Mouse (Mus musculus) telencephalon, adult 2 months (tissue): ENCODE data around the gene Gm14226.
"Not testable (repeated sequence)": the region's sequence is repeated elsewhere in the genome, so short reads cannot be mapped to it uniquely, and the experiment has no call there.

Experiments used
- DNase-seq: peaks from one replicate; pipeline ENCODE4 v3.0.0-alpha.2; 2011; ENCODE audit warnings: low read depth, low spot score

Gene Gm14226

DNA sequence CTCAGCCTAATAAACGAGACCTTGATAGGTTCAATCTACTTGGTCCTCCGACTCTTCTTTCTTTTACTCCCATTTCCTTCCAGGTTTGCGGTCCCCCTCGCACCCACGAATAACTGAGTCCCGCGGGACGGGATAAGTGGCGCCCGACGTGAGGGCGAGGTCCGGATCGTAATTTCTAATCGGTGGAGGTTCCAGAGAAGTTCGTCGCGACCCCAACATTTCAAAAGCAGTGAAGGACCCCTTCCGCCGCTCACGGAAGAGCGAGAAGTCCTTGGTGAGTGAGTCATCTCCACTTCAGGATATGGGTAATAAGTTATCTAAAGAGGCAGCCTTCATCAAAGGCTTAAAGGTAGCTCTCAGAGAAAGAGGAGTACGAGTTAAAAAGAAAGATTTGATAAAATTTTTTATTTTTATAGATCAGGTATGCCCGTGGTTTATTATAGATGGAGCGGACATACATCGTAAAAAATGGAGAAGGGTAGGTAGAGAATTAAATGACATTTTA, at the start of gene Gm14226:
Gm14226 (plus strand) TSS at position 16 of the 505 bp plus-strand sequence.
- DNase-seq: not testable (repeated sequence)

DNA sequence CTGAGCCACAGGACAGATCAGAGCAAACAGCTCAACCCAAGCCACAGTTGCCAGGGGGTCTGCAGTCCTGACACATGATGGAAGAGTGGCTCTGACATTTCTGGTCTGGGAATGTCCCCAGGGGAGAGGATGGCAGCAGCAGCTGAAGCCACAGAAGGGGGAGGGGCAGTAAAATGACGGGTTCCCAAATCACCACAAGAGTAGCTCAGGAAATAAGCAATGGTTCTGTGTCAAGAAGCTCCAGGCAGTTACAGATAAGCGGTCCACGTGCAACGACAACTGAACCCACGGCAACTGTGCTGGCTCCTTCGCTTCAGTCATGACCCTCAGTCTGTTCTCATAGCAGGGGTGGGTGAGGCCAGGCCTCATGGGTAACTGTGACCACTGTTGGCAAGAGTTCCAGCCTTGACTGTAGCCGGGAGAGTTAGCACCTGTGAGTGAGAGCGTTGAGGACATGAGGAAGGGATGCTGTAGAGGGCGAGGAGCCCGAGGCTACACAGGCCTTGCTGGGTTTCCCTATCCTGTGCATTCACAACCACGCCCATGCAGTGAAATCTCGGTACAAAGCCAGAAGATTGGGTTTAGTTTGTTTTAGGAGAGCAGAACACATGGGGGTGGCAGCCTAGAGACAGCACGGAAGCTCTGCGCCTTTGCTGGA, 48.2 kb upstream of the Gm14226 start:
- DNase-seq: not testable (repeated sequence)

DNA sequence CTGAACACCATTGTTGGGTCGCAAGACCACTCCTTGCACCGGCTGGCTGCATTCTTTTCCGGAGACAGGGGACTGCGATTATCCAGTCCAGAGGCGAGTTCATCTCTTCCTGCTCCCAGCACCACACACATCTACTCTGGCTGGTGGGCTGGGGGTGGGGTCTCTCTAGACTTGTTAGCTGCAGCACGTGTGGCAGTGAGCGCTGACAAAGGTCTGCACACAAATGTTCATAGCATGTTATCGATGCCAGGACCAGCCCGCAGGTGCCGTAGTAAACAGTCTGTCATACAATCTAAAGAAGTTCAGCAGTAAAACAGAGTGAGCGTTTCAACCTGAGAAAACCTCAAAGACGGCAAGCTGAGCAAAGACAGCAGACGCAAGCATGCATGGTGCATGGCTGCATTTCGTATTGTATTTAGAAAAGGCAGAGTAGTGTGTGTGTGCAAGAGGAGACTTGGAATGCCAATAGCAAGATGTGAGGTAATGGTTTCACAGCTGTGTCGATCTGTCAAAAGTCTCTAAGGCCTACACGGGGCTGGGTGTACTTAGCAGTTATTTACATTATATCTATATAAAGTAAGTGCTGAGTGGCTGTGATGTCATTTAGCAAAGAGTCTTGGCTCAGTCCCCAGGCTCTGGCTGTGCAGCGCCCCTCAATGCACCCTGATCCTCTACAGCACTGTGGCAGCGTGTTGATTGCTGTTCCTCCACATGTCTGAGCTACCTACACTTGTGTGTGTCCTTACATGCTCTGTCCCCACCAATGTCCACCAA, 46.0 kb upstream of the Gm14226 start:
- peak; percentile 8 for DNase-seq

DNA sequence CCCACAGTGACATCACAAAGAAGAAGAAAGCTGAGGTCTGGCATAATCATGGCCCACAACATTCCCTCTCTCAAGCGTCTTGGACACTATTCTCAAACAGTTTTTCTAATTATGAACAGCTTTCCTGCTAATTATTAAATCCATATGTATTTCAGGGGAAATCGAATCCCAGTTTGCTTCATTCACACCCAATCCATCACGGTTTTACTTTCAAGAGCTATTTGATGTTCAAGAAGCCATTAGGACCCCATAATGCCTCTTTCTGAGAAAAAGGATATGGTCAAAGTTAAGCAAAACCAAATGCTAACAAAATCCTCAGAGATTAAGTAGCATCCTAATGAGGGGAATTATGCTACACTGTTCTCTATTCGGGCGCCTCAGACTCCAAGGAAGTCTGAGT, 45.1 kb upstream of the Gm14226 start:
- DNase-seq: no peak

DNA sequence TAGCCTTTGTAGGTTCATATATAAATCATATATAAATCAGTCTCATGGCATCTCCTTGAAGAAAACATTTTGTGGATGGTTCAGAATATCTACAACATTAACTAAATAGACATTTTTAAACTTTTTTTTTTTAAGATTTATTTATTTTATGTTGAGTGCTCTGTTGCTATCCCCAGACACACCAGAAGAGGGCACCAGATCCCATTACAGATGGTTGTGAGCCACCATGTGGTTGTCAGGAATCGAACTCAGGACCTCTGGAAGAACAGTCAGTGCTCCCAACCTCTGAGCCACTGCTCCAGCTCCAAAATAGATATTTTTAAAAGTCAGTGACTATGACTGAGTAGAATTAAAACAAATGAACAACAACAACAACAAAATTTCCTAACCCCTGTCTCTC, 31.5 kb upstream of the Gm14226 start:
- DNase-seq: no peak

DNA sequence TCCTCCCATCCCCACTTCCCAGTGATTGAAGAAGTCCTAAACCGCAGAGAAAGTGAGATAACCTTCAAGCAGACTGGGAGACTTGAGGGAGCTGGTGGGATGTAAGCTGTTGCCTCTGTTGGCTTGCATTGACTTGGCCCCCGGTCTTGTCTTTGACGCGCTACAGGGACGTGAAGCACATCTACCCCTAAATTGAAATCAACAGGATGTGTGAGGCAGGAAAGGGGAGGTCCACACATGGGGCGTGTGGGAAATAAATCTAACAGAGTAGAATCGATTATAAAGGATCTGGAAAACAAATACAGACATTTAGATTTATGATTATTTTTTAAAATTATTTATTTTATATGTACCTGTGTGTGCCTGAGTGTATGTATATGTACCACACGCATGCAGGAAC, 26.7 kb upstream of the Gm14226 start:
- no peak for DNase-seq

DNA sequence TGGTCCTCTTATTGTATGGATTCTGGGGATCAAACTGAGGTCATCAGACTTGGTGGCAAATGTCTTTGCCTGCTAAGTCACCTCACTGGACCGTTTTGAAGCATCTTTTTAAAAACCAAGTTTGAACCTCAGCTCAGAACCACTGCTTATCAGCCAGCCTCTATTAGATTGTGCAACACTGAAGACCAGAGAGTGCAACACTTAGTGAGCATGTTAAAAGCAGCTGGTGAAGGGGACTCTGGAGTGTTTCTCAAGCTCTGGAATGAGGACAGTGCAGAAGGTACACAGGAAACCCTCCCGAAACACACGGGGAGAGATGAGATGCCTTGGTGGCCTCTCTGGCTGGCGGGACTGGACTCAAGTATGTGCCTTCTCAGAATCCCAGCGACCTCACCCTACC, 26.0 kb upstream of the Gm14226 start:
- DNase-seq: no peak

DNA sequence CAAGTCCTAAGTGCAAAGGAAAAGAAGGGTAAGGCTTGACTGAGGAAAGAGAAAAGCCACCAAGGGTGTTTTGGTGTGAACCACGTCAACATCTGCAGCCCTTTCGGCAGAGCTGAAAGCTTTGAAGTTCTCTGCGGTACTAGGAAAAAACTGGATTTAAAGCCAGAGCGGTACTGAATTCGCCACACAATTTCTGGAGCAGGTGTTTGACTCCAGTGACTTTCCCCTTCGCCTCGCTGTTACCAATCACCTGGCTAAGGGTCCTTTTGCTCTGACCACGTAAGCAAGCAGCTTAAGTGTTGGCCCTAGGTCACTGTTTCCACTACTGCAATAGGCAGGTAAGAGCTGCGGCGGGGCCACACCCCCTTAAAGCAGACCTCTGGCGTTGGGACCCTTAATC, 12.6 kb upstream of the Gm14226 start:
- DNase-seq: no peak

DNA sequence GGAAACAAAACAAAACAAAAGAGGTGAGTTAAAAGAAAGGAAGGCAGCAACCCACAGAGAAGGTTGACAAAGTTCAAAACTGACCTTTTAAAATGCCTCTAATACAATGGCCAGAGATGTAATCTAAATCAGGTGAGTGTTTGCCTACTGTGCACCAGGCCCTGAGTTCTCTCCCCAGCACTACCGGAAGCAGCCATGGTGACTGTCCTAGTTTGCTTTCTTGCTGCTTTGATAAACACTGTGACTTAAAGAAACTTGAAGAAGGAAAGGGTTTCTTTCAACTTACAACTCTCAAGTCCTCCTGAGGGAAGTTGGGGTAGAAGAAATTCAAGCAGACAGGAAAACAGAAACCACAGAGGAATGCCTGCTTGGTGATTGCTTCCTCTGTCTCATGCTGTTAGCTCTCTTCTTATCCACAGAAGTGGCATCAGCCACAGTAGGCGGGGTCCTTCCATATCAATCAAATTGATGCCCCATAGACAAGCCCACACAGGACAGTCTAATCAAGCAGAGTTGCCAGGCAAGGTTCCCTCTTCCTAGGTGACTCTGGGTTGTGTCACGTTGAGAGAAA, 6.9 kb upstream of the Gm14226 start:
- DNase-seq: no peak

DNA sequence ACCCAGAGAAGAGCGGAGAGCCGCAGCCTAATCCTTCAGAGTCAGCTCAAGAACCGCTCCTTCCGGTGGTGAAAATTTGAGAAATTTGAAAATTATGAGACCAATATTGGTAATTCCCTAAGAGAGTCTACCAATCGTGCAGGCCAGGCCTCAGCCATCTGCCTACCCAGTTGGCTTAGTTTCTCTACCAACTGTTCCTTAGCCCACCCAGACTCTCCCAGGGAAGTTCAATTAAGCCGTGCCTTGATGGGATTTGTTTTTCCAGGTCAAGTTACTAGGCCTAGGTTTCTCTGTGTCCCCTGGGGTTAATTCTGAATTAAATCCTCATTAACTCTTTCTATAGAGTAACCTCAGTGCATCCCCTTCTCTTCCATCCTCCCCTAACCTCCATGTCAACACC, 5.1 kb upstream of the Gm14226 start:
- no peak for DNase-seq

DNA sequence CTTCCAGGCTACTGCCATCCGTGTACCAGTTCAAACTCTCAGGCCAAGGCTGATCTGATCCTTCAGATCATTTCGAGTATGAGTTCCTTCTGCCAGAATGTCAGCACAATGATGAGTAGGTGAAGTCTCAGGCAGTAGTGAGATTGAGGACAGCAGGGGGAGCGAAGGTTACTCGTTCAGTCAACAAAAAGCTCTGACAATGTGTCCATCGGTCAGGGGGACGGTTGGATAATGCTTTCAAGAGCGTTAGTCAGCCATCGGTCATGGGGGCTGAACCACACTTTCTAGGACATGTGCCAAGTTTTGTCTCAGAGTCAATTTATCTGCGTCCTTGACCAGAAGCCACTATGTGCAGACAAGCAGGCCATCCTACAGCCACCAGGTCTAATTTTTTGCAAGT, 1.3 kb upstream of the Gm14226 start:
- DNase-seq: not testable (repeated sequence)

DNA sequence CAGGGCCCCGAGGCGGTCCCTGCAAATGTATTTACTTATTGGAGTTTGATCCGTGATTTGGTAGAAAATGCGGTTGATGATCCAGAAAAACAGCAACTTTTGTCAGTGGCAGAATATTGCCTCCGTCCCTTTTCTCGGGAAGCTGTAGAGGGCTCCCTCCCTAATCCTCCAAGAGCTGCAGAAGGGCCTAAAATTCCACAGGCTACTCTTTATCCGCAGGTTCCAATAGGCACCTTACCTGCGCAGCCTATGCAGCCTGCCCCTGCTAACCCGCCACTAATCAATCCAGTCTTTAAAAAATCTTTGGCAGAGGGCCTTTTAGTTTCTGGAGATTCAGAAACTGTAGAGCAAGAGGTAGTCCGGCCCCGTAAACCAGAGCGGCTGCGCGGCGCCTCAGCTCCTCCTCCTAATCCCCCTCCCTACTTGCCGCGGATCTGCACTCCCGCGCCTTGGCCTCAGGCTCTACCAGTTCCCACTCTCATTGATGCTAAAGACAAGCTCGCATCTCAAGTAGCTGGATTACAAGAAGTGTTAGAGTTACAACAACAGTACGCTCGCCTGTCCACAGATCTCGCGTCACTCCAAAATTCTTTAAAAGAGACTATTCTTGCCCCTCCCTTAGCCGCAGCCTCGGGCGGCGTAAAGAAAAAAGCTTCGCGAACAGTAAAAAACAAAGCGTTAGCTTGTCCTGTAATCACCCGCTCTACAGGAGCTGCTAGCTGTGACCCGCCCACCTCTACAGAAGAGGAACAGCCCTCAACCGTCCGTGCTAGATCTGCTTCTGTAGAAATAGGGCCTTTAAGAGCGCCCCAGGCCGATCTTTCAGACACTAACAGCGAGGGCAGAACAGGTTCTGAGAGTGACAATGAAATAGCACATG, 936 bp downstream of the Gm14226 start:
- DNase-seq: peak; percentile 33

DNA sequence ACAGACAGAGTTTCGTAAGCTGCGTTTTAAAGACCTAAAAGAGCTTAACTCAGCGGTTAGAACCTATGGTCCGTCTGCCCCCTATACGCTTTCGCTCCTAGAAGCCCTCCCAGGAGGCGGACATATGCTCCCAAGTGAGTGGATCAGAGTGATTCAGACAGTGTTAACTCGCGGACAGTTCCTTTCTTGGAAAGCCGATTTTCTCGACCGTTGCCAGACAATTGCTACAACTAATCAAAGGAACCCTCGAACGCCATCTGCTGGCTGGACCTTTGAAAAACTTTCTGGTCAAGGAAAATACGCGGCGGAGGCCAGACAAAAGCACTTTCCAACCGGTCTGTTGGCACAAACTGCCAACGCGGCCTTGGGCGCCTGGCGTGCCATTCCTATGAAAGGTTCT, 1.6 kb downstream of the Gm14226 start:
- DNase-seq: peak; percentile 69

DNA sequence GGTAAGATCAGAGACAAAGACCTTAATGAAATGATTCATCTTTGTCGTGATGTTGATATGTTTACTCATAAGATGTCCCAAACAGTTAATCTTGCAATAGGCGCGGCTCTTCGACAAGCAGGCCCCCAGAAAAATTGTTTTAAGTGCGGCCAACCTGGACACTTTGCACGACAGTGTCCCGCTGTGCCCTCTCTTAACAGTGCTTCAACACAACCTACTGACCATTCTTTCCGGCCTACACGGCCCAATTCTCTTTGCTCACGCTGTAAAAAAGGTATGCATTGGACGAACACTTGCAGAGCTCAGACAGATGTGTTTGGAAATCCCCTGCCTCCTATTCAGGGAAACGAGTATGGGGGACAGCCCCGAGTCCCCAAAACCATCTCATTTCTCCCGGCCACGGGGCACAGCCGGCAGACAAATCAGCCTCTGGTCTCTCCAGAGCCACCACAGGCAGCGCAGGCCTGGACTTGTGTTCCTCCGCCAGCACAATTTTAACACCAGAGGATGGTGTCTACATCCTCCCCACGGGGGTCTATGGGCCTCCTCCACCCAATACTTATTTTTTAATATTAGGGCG, 2.3 kb downstream of the Gm14226 start:
- DNase-seq: not testable (repeated sequence)

DNA sequence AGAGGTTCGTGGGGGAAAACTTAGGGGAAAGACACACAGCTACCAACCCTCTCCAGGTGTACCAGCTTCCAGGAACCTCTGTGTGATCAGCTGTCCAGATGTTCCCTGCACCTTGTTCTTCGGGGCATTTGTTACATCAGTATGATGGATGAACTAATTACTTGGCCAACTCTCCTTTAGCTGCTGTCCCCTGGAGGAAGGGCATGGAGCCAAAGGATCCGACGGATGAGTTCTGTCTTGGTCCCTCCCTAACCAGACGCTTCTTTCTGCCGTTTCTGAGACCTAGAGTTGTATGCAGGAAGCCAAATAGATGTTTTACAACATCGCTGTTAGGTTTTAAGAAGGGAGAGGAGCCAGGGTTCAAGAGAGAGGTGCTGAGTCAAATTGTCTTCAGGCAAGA, 12.8 kb downstream of the Gm14226 start:
- DNase-seq: no peak

DNA sequence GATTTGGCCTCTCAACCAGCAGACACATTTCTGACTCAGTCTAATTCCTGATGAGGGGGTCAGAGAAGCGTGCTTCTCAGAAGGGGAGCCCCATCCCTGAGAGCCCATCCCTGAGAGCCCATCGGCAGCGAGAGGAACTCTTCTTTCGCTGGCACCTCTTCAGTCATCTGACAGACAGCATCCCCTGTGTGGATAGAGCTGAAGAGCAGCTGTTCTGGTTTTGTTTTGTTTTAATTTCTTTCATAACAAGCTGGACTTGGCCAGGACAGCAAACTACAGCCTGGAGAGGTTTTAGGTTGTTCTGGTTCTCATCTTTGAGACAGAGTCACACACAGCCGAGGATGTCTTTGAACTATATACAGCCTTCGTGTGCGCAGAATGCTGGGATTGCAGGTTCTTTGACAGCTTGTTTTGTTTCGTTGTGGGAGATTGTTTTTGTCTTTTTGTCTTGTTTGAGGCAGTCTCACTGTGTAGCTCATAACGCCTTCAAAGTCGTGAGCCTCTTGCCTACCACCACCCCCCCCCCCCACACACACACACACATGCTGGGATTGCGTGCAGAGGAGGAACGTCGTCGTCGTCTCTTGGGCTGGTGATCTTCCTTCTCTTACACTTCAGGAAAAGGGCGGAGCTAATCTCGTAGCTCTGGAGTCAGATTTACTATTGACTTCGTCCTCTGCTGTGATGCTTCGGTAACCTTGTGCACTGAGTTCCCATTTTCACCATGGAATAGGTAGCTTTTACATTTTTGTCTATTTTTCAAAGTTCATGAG, 15.1 kb downstream of the Gm14226 start:
- no peak for DNase-seq

DNA sequence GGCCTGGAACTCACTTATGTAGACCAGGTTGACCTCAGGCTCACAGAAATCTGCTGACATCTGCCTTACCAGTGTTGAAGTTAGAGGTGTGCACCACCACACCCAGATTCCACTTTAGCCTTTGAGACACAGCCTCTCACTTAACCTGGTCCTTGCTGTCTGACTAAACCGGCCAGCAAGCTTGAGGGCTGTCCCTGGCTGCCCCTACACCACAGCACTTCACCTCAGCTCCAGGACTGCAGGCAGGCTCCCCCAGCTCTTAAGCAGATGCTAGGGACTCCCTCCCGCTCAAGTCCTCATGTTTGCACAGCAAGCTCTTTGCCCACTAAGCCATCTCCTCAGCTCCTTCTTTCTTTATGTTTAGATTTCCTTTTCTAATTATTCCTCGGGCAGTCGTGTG, 21.9 kb downstream of the Gm14226 start:
- DNase-seq: no peak

DNA sequence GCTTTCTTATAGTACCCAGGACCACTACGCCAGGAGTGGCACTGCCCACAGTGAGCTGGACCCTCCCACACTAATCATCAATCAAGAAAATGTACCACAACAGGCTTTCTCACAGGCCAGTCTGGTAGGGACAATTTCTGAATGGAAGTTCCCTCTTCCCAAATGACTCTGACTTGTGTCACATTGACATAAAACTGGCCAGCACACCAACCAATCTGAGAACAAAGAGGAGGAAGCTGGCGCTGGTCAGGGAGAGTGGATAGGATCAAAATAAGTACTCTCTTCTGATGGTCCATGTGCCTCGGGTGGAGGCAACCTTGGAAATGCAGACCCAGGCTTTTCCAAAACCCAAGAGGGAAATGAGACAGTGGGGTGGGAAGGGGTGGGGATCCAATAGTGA, 26.5 kb downstream of the Gm14226 start:
- no peak for DNase-seq

DNA sequence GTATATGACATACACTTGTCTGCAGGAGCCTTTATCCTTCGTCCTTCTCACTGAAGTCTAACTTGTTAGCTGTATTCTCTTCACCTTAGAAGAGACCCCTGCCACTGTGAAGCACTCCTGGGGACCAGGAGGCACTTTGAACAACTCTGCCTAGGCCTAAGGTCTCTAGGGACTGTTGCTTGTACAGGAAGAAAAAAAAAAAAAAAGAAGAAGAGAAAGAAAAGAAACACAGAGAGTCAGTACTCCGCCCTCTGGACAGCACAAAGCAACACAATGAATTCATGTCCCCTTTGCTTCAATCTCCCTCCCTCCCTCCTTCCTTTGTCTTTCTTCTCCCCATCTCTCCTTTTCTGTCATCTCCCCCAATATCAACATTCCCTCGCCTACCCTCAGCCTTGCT, 27.0 kb downstream of the Gm14226 start:
- DNase-seq: no peak

DNA sequence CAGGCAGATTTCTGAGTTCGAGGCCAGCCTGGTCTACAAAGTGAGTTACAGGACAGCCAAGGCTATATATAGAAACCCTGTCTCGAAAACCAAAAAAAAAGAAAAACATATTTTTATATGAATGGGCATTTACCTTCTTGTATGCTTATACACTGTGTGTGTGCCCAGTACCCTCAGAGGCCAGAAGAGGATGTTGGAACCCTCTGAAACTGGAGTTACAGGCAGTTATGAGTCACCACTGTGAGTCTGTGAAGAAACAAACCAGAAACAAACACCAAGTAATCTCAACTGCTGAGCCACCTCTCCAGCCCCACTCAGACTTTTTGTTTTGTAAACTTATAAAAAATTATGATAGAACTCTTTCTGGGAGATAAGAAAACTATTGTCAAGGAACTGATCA, 28.7 kb downstream of the Gm14226 start:
- no peak for DNase-seq
